Mouse (Mus musculus) ES-E14 (cell line): ENCODE results near the gene Nlrc5.

Experiments
- HCFC1 ChIP-seq: IDR thresholded peaks from 2 replicates; pipeline ENCODE4 v1.6.1; 2012; ENCODE audit warnings: low read length, inconsistent platforms, borderline replicate concordance; ENCODE audit not compliant: insufficient read depth
- MAFK ChIP-seq: IDR thresholded peaks from 2 replicates; pipeline ENCODE4 v1.6.1; 2014; ENCODE audit warnings: mild to moderate bottlenecking, low read depth, low read length, inconsistent platforms; ENCODE audit not compliant: insufficient read depth
- ZC3H11A ChIP-seq: IDR thresholded peaks from 2 replicates; pipeline ENCODE4 v1.6.1; 2012; ENCODE audit warnings: low read depth, mild to moderate bottlenecking, inconsistent platforms, low read length, borderline replicate concordance

- TF ChIP-seq ZC3H11A (no peak), HCFC1 (no peak), MAFK (no peak)
Observed at GRCm38 (mm10) chr8:94429376-94429775, 4.8 kb upstream of the Nlrc5 start.
